Mouse (Mus musculus) retina, adult 2 months (tissue): ENCODE data around the gene Pcnx.

Experiments
- DNase-seq: peaks from one replicate; pipeline ENCODE4 v3.0.0-alpha.2; 2012; ENCODE audit warnings: low read depth, low spot score

Gene Pcnx

GRCm38 (mm10) chr12:81859351-81860307, at the start of gene Pcnx:
Gene Pcnx (plus strand): TSS chr12:81860023.
- DNase-seq = peak; percentile 69

DNA sequence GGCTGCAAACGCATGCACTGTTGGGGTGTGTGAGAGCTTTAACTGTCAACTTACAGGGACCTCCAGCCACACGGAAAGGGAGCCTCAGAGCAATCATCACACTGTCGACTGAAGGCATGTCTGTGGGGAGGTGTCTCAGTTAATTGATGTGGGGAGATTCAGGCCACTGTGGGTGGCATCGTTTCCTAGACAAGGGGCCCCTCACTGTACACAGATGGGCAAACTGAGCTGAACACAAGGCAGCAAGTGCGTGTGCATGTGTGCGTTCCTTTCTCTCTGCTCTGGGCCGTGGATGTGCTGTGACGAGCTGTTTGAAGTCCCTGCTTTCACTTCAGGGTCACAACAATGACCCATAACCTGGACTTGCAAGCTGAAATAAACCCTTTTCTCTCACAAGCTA, 49.4 kb upstream of the Pcnx start:
- no peak for DNase-seq

DNA sequence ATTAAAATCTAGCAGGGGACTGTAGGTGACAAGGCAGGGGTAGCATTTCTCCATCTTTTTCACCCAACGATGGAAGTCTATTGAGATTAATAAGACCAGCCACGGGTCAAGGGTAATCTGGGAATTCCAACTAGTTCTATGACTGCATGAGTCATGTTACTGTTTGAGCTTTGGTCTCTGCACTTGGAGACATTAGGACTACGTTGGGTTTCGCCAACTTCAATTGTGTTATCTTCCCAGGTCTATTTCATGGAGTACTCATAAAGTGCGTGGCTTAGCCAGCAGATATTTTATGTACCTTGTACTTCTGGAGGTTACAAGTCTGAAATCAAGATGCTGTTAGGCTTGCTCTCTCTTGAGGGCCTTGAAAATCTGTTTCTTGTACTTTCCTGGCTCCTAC, 45.1 kb upstream of the Pcnx start:
- no peak for DNase-seq

DNA sequence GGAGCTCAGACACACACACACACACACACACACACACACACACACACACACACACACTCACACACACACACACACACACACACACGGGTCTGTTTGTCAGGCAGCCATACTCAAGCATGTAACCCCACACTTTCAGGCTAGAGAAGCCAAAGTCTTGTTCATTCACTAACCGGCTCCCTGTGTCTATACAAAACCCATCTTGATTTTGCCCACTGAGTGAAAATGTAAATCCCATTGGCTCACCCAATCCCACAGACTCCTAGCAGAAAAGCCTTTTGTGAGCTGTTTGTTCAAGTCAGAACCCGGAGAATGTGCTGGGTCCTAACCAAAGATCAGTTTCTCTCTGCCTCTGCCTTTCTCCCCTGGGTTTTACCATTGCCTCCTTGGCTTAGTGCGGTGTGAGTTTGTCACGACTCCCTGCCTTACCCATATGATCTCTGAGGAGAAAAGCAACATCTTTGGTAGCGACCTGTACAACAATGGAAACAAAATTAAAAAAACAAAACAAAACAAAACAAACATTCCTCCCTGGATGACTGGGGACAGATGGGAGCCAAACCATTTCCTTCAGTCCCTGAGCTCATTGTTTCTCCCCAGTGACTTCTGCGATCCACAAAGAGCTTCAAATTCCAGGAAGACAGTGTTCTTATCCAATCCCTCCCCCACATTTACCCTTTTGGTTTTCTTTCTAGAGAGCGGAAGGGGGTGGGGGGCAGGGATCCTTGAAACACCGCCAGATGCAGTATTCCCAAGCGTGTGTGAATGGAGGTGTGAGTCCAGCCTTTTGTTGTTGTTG, 43.3 kb upstream of the Pcnx start:
- DNase-seq = no peak

DNA sequence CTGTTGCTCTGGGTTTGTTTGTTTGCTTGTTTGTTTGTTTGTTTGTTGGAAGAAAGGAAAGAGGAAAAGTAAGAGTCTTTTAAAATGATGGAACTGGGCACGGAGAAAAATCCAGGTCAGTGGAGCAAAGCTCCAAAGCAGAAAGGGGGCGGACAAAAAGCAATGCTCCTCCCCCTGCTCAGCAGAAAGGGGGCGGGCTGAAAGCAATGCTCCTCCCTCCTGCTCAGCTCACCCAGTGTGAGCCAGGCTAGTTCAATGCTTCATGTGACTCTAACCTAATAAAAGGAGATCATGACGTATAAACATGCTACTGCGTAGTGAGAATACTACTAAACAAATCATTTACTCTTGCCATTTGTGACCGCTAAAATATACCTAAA, 42.7 kb upstream of the Pcnx start:
- no peak for DNase-seq

DNA sequence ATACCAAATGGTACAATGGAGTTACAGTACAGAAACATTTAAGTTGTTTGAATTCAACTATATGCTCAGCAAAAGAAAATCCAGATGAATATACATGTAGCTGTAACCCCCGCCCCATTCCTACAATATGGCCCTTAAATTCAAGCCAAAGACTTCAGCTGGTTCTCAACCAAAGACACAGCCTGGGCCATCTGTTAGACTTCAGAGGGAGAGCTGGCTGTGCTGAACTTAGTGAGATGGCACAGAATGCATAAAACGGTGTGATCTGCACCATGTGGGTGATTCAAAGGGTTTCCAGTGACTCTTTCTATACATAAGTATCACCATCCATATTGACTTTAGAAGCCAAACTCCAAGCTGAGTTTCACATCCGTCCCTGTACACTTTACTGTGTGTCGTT, 39.1 kb upstream of the Pcnx start:
- no peak for DNase-seq

DNA sequence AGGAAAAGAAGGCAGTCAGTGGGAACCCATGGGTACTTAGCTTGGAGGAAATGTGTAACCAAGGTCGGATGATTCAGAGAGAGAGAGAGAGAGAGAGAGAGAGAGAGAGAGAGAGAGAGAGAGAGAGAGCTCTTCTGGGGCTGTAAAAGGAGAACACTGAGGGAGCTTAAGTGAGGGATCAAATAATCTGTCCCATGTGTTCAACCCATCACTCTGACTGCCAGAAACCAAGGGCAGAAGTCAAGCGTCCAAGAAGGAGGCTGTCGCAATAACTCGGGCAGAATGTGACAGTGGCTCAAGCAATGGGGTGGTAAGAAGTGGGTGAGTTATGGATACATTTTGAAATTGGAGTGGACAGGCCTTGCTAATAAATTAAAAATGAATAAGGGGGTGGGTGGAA, 37.6 kb upstream of the Pcnx start:
- no peak for DNase-seq

- DNase-seq = no peak
These were observed 36.9 kb upstream of the Pcnx start for GRCm38 (mm10) chr12:81822778-81823480.

- DNase-seq = no peak
These were observed 31.5 kb upstream of the Pcnx start for GRCm38 (mm10) chr12:81828355-81828754.

DNA sequence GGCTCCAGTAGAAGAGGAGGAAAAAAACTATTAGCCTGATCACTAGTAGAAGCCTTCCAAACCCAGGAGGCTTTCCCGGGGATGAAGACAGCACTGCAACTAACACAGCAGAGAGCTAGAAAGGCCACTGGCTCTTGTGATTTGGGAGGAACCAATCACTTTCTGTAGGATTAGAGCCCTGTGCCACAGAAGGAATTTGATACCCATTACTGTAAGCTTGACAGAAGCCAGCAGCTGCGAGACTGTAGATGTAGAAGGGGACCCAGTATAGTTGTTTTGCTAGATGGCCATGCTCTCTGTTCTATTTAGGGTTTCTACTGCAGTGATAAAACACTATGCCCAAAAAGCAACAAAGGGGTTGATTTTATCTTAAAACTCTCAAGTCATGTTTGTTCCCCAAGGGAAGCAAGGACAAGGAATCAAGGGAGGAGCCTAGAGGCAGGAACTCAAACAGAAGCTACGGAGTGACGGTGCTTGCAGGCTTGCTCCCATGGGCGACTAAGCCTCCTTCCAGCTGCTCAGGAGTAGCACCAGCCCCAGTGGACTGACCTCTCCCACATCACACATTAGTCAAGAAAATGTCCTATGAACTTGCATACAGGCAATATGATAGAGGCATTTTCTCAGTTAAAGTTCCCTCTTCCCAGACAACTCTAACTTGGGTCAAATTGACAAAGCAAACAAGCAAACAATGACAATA, 27.6 kb upstream of the Pcnx start:
- DNase-seq = no peak

DNA sequence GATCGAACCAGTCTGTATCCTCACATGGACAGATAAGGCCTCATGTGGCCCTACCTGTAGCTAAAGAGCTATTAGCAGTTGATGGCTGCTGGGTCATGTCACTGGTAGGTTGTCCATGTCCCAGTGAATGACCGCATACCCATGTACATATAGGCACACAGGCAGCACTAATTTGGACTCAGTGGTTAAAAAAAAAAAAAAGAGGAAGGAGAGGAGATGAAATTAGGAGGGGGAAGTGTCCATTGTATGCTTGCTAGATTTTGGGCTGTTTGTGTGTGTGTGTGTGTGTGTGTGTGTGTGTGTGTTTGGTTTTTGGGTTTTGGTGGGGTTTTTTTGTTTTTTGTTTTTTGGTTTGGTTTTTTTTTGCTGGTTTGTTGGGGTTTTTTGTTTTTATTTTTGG, 26.7 kb upstream of the Pcnx start:
- no peak for DNase-seq

- no peak for DNase-seq
These were observed 23.7 kb upstream of the Pcnx start for GRCm38 (mm10) chr12:81836162-81836561.

DNA sequence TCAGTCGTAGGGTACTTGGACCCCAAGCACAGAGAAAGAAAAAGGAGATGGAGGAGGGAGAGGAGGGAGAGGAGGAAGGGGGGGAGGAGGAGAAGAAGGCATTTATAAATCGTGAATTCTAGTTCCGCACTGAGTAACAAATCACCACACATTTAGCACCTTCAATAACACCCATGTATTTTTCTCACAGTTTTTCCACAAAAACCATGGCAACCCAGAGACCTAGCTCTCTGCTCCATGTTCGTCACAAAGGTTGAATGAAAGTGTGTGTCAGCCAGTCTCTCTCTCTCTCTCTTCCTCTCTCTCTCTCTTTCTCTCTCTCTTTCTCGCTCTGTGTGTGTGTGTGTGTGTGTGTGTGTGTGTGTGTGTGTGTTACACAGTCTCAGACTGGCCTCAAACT, 22.4 kb upstream of the Pcnx start:
- no peak for DNase-seq

GRCm38 (mm10) chr12:81839663-81840062, 20.2 kb upstream of the Pcnx start:
- DNase-seq = no peak

GRCm38 (mm10) chr12:81841046-81841445, 18.8 kb upstream of the Pcnx start:
- no peak for DNase-seq

- no peak for DNase-seq
These were observed 16.3 kb upstream of the Pcnx start for GRCm38 (mm10) chr12:81843501-81843900.

DNA sequence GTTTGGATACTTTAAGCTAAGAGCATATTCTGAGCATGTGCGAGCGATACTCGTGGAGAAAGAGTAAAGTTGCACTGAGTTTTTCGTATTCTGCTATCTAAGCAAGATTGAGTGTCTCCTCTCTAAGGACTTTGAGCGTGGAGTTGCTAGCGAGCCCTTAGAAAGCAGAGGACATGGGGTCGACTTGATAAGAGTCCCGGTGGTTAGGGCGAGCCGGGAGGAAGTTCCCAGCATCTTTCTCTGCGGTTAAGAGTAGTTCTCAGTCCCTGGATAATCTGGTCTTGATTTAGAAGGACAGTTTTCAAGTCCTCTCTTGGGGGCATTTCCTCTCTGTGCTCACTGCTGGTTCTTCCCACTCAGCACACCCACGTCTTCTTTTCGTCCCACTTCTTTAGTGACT, 15.3 kb upstream of the Pcnx start:
- DNase-seq = no peak

GRCm38 (mm10) chr12:81844981-81845380, 14.8 kb upstream of the Pcnx start:
- no peak for DNase-seq

GRCm38 (mm10) chr12:81849629-81850028, 10.2 kb upstream of the Pcnx start:
- DNase-seq = no peak

DNA sequence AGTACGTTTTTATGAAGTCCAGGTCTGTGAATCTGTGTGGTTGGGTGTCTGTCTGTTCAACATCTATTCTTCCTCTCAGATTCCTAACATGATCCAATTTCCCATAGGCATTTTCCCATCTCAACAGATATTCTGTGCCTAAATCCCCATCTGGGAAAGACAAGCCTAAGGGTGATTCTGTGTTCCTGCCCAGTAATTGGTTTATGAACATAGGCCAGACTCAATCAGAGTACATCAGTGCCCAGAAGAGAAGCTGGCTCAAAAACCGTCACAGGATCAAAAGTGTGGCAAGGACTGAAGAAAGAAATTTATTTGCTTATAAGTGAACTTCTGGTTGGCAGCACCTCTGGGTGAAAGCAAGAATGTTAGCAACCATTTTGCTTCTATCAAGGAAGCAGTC, 7.3 kb upstream of the Pcnx start:
- no peak for DNase-seq

DNA sequence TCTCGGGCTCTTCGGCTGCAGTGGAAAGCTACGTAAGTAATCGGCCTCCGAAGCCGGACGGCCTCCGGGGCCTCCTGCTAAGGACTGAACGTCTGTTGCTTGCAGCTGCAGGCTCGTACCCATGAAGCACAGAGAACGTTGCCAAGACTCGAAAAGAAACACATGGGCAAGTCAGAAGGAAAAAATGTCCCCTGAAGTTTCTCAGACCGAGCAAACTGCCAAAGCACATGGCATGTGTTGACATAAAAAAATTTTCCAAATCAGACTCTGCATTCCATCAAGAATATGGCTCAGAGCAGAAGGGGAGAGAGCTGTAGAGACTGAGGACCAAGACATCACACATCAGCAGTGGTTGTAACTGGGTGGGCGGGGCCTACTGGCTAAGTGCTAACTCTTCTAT, 6.8 kb upstream of the Pcnx start:
- no peak for DNase-seq

DNA sequence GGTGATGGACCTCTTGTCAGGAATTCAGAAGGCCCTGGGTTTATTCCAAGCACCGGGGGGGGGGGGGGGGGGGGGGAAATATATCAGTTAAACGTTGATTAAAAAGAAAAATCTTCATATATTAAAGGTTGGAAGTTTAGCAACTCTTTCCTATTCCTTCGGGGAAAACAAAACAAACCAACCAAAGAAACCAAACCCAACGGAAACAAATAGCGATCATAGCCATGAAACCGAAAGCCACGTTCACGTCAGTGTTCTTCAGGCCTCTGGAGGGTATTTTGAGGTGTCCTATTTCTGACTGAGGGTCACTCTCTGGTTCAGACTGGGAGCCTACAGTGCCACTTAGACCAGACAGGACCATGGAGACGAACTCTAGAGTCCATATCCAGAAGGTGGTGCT, 6.3 kb upstream of the Pcnx start:
- DNase-seq = no peak
